Mouse (Mus musculus): Measurements from ENCODE around the gene Camkv. TPM values are rescaled to one million over a fixed set of nuclear protein-coding genes. Genes with fewer than 3 reads are reported as not detected.
A peak's percentile ranks its signal among the peaks of the same experiment; 100 is the strongest.

Camkv gene
- polyA plus RNA-seq, 1 experiment from 2014 or later, result 12.8 TPM

DNA sequence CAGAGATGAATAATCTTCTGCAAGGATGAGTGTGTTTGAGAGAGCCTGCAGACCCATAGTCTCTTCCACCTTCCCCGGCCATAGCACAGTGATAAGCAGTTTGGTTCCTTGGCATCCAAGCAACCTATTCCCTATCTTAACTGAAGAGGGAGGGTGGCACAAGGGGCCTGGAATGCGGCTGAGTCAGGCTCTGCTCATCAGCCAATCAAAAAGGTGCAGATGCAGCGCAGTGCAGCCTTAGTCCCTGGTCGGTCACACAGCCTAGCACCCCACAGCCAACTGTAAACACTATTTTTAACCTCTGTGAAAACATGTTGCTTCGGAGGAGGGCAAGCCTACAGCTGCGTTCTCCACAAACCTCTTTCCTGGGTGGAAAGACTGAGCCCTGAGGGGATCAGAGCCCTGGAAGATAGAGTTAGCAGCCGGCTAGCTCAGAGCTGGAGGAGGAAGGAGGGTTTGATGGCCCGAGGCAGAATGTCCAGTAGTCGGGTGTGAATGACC, 8.5 kb upstream of the Camkv start:
- no peak overlapping the region for H3K27ac ChIP-seq (replicated peaks)
- H3K4me1 ChIP-seq, result peaks cover 17% of the 10 kb centered on the region
- H3K9me3 ChIP-seq, result no peaks in the 10 kb centered on the region
- WGBS, result 66% methylated on average over 9 of the region's 9 CpGs
- no peak overlapping the region for H3K4me3 ChIP-seq
- peaks cover 2% of the 10 kb centered on the region; the same call in 1 of the 2 replicates for H3K27me3 ChIP-seq
- H3K36me3 ChIP-seq, result no peaks in the 10 kb centered on the region
- H3K9ac ChIP-seq (replicated peaks), result no peak overlapping the region
- H3K4me2 ChIP-seq (replicated peaks), result no peak overlapping the region
- ATAC-seq (ENCODE audit: low FRiP score, low read depth), result no peak

DNA sequence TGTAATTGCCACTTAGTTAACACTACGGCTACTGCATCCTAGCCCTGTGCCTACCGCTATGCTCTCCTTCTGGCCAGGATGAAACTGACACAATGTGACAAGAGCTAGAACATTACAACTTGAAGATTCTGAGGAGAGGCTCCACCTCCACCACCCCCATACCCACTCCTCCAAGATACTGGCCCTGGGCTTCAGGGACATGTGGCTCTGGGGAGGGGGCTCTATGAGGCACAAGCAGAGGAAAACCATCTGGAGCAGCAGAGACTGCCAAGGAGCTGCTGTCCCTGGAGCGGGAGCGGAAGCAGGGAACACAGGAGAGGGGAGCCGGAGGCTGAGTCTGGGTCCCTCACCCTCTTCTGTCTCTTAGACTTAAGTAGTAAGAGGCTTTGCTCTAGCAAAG, 7.7 kb upstream of the Camkv start:
- H3K27me3 ChIP-seq, result peaks cover 2% of the 10 kb centered on the region; the same call in 1 of the 2 replicates
- ATAC-seq (ENCODE audit: low FRiP score, low read depth), result no peak
- H3K9me3 ChIP-seq, result no peaks in the 10 kb centered on the region
- no peaks in the 10 kb centered on the region for H3K36me3 ChIP-seq
- H3K4me1 ChIP-seq, result peaks cover 21% of the 10 kb centered on the region
- no peak overlapping the region for H3K27ac ChIP-seq (replicated peaks)
- H3K9ac ChIP-seq (replicated peaks), result no peak overlapping the region
- 84% methylated on average over 5 of the region's 5 CpGs for WGBS
- H3K4me2 ChIP-seq (replicated peaks), result no peak overlapping the region
- no peak overlapping the region for H3K4me3 ChIP-seq

DNA sequence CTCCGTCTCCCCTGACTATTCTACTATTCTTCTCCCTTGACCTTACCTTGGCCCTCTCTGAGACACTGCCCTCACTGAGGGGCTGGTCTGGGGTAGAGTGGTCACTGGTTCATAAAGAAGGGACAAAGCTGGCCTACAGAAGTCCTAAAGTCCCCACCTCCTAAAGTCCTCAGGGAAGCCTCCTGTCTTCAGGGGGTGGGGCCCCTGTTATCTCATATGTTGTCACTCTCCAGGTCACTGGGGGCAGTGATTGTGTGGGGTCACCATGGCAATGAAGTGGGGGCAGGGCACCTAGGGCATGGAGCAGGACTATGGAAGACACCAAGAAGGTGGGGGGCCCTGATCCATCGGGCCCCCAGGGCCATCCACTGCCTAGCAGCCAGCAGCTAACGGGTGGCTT, 7.3 kb upstream of the Camkv start, which contains the start of gene Actl11:
Gene Actl11, plus strand, starts transcription at position 301 of the 400 bp plus-strand sequence.
- WGBS, result 76% methylated on average over 3 of the region's 3 CpGs
- Histone ChIP-seq H3K27me3 (peaks cover 2% of the 10 kb centered on the region; the same call in 1 of the 2 replicates), H3K27ac (replicated peaks) (no peak within 1 kb of the TSS), H3K9ac (replicated peaks) (no peak within 1 kb of the TSS), H3K4me1 (peaks cover 21% of the 10 kb centered on the region), H3K36me3 (no peaks in the 10 kb centered on the region), H3K4me2 (replicated peaks) (no peak within 1 kb of the TSS), H3K4me3 (no peak within 1 kb of the TSS), H3K9me3 (no peaks in the 10 kb centered on the region)
- ATAC-seq (ENCODE audit: low FRiP score, low read depth), result no peak

DNA sequence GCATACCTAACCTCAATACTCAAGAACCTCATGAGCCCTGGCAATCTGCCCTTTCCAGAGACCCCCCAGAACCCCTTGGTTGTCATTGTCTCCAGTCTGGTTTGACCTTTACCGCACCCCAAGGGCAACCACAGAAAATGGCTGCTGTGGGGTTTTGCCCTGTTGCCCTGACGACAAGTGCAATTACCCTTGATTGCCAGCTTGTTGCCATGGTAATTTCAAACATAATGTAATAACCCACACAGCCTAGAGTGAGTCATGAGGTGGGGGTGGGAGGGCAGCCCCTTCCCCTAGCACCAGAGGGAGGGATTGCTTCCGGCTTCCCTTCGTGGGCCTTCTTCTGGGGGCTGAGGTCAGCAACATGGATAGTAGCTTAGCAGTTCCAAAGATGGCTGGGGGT, 3.3 kb upstream of the Camkv start:
- Histone ChIP-seq H3K36me3 (no peaks in the 10 kb centered on the region), H3K9me3 (no peaks in the 10 kb centered on the region), H3K27ac (replicated peaks) (no peak overlapping the region), H3K9ac (replicated peaks) (no peak overlapping the region), H3K4me1 (peaks cover 23% of the 10 kb centered on the region), H3K4me3 (no peak overlapping the region), H3K4me2 (replicated peaks) (no peak overlapping the region), H3K27me3 (peaks cover 30% of the 10 kb centered on the region)
- ATAC-seq (ENCODE audit: low FRiP score, low read depth), result no peak
- WGBS, result 70% methylated on average over 4 of the region's 4 CpGs

DNA sequence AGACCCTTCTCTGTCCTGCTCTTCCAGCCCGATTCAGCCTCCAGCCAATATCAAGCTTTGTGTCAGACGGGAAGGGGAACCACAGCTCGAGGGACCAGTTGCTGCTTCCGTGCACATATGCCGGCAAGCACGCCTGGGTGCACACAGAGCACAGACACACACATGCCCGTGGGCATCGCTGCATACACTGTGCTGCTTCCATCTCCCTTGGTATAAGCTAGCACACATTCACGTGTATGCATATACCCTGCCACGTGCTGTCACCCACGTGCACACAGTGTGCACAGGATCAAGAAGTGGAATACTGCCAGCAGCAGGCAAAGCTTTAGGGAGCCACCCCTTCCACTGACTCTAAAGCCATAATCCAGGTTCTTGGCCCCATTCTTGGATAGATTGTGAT, 1.3 kb upstream of the Camkv start:
- H3K9me3 ChIP-seq, result no peaks in the 10 kb centered on the region
- no peak for ATAC-seq (ENCODE audit: low FRiP score, low read depth)
- H3K36me3 ChIP-seq, result no peaks in the 10 kb centered on the region
- H3K4me1 ChIP-seq, result peaks cover 26% of the 10 kb centered on the region
- H3K27ac ChIP-seq (replicated peaks), result no peak overlapping the region
- H3K4me3 ChIP-seq, result no peak overlapping the region
- H3K27me3 ChIP-seq, result peaks cover 33% of the 10 kb centered on the region
- WGBS, result 93% methylated on average over 11 of the region's 11 CpGs
- no peak overlapping the region for H3K9ac ChIP-seq (replicated peaks)
- no peak overlapping the region for H3K4me2 ChIP-seq (replicated peaks)

DNA sequence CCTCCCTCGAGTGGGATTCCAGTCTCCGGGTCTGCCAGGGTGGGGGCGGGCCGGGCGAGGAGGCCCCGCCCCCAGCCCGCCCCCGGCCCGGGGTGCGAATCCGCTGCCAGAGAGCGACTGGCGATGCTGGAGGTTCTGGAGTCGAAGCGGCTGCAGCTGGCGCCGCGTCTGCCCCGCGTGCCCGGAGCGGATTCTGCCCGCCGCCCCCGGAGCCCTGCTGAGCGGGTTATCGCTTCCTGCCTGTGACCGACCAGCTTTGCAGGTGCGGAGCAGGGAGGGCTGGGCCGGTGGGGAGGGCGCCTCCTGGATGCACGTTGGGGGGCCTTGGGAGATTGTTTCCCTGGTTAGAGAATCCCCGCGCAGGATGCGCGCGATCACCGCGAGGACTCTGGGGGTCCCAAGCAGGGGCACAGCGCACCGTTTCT, 328 bp downstream of the Camkv start:
- H3K27ac ChIP-seq (replicated peaks), result no peak overlapping the region
- peaks cover 33% of the 10 kb centered on the region for H3K27me3 ChIP-seq
- peak overlapping the region; percentile 50 for H3K4me3 ChIP-seq
- peak; percentile 54 for ATAC-seq (ENCODE audit: low FRiP score, low read depth)
- no peaks in the 10 kb centered on the region for H3K36me3 ChIP-seq
- WGBS, result 1% methylated on average over 30 of the region's 41 CpGs
- H3K4me1 ChIP-seq, result peaks cover 26% of the 10 kb centered on the region
- H3K9ac ChIP-seq (replicated peaks), result peak overlapping the region; percentile 63
- H3K9me3 ChIP-seq, result no peaks in the 10 kb centered on the region
- peak overlapping the region; percentile 72 for H3K4me2 ChIP-seq (replicated peaks)

DNA sequence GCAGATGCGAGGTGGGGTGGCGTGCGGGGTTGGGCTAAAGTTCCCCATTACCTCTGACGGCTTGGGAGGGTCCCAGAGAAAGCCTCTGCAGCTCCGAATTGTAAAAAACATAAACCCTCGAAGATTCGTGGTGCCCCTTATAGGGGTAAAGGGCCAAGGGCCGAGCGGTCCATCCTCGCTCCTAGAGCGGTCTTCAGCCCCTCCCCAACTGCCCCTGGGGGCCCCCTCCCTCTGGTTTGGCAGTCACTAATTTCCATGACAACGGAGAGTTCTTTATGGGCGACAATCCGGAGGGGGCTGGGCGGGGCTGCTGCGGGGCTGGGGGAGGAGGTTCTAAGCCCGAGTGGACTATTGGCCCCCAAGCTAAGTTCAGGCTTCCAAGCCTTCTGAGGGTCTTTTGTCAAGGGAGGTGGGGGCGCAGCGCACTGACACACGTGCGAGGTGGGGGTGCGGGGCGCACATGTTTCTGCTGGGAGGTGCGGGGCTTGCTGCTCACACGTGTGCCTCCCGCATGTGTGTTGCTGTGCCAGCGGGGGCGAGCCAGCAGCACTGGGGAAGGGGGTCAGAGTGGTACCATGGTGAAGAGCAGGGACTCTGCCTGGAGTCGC, 845 bp downstream of the Camkv start:
- H3K9me3 ChIP-seq, result no peaks in the 10 kb centered on the region
- WGBS, result under 1% methylated on average over 29 of the region's 29 CpGs
- peak overlapping the region; percentile 63 for H3K9ac ChIP-seq (replicated peaks)
- H3K4me3 ChIP-seq, result peak overlapping the region; percentile 50
- peaks cover 33% of the 10 kb centered on the region for H3K27me3 ChIP-seq
- no peaks in the 10 kb centered on the region for H3K36me3 ChIP-seq
- no peak overlapping the region for H3K27ac ChIP-seq (replicated peaks)
- peaks cover 26% of the 10 kb centered on the region for H3K4me1 ChIP-seq
- peak; percentile 83 for ATAC-seq (ENCODE audit: low FRiP score, low read depth)
- peak overlapping the region; percentile 72 for H3K4me2 ChIP-seq (replicated peaks)

DNA sequence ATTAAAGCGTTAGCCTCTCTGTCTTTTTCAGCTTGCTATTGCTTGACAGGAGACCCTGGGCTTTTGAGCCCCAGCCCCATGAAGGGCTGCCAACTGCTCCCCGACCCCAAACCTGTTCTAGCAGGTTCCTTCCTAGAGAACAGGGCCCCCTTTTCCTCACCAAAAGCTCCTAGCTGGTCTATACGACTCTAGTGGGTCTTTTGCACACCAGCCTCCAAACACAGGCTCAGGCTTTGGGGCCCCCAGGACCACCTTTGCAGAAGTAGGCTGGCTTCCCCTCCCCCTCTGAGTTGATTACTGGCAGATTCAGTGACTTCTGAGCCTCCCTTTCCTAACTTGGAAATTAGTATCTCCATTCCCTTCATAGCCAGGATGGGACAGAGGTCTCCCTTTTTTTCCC, 1.4 kb downstream of the Camkv start:
- no peaks in the 10 kb centered on the region for H3K36me3 ChIP-seq
- 5% methylated on average over 3 of the region's 3 CpGs for WGBS
- H3K27me3 ChIP-seq, result peaks cover 33% of the 10 kb centered on the region
- no peak overlapping the region for H3K27ac ChIP-seq (replicated peaks)
- peaks cover 26% of the 10 kb centered on the region for H3K4me1 ChIP-seq
- H3K9me3 ChIP-seq, result no peaks in the 10 kb centered on the region
- peak overlapping the region; percentile 50 for H3K4me3 ChIP-seq
- peak overlapping the region; percentile 72 for H3K4me2 ChIP-seq (replicated peaks)
- peak overlapping the region; percentile 63; the same call in 1 of the 2 replicates for H3K9ac ChIP-seq (replicated peaks)
- 0 out of 2 replicates have a peak, but pooled peaks have one; percentile 21 for ATAC-seq (ENCODE audit: low FRiP score, low read depth)

DNA sequence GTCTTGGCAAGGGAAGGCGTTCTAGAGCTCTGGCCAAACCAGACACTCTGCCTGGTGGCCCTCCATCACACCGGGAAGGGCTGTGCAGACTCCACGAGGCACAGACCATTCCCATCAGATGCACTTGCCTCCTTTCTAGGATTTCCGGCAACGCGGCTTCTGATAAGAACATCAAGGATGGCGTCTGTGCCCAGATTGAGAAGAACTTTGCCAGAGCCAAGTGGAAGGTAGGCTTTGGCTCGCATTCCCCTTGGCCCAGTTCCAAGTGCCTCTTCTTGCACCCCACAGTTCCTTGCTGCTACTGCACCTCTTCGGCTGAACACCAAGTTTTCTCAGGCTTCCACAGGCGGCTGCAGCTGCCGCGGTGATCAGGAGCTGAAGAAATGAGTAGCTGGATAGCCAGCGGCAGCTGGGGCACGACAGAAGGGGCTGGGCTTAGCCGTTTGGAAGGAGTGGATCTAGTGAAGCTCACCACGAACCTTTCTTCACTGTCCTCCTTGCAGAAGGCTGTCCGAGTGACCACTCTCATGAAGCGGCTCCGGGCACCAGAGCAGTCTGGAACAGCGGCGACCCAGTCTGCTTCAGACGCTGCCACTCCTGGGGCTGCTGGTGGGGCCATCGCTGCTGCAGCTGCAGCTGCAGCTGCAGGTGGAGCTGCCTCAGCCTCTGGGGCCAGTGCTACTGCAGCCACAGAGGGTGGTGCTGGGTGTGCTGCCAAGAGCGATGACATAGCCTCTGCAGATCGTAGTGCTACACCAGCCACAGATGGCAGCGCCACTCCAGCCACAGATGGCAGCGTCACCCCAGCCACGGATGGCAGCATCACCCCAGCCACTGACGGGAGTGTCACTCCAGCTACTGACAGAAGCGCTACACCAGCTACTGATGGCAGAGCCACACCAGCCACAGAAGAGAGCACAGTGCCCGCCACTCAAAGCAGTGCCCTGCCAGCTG, 12.0 kb downstream of the Camkv start:
- 91% methylated on average over 31 of the region's 31 CpGs for WGBS
- Histone ChIP-seq H3K4me2 (replicated peaks) (no peak overlapping the region), H3K27ac (replicated peaks) (no peak overlapping the region), H3K9me3 (no peaks in the 10 kb centered on the region), H3K36me3 (peaks cover 6% of the 10 kb centered on the region; the same call in 1 of the 2 replicates), H3K4me3 (no peak overlapping the region), H3K4me1 (peaks cover 15% of the 10 kb centered on the region), H3K27me3 (no peaks in the 10 kb centered on the region), H3K9ac (replicated peaks) (no peak overlapping the region)
- ATAC-seq (ENCODE audit: low FRiP score, low read depth), result no peak

DNA sequence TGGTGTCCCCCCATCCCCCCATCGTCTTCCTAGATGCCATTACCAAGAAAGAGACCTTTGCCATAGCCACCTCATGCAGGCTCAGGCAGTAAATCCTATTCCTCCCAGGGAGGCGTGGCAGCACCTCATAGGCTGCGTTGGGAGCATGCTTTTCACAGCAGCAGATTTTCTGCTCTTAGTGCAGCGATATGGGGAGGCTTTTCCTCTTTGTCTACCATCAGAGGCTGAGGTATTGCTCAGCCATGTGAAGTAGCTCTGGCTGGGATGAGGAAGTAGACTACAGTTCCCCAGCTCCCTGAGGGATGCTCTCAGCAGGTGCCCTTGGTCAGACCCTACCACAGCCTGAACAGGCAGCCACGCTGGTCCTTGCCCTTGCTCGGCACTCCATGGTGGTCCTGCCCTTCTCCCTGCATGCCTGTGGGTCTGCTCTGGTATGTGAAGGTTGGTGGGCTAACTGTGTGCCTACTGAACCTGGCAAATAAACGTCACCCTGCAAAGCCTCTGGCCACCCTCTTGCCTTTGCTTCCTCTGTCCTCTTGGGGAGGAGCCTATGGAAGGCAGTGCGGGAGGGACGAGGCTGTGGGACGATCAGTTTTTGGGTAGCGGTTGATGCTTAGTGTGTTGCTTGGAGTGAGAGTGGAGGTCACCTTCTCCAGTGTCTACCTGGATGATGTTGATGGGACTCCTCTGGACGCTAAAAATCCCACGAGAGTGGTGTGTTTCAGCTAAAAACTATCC, 13.9 kb downstream of the Camkv start:
- Histone ChIP-seq H3K4me3 (no peak overlapping the region), H3K27me3 (no peaks in the 10 kb centered on the region), H3K4me1 (peaks cover 15% of the 10 kb centered on the region), H3K36me3 (peaks cover 6% of the 10 kb centered on the region; the same call in 1 of the 2 replicates), H3K27ac (replicated peaks) (no peak overlapping the region), H3K9me3 (no peaks in the 10 kb centered on the region), H3K9ac (replicated peaks) (no peak overlapping the region), H3K4me2 (replicated peaks) (no peak overlapping the region)
- ATAC-seq (ENCODE audit: low FRiP score, low read depth), result no peak
- WGBS, result 81% methylated on average over 13 of the region's 13 CpGs

DNA sequence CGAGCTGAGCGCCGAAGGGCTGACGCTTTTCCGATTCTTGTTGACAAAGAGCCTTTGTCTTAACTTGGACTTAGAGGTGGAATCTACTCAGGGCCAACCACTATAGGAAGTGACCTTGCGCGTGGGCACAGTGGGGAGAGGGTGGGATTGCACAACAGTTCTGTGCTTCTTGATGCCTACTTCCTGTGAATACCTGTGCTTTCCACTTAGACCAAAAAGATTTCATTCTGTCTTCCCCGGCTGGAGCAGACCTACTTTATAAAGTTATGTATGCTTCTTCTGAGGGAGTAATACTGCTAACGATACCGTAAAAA, 14.4 kb downstream of the Camkv start, which contains the start of gene Traip:
Gene Traip, plus strand, starts transcription at position 215 of the 314 bp plus-strand sequence.
- H3K9me3 ChIP-seq, result no peaks in the 10 kb centered on the region
- WGBS, result 92% methylated on average over 10 of the region's 10 CpGs
- H3K4me2 ChIP-seq (replicated peaks), result peak within 1 kb of the TSS; percentile 88
- H3K9ac ChIP-seq (replicated peaks), result peak within 1 kb of the TSS; percentile 64
- H3K27me3 ChIP-seq, result no peaks in the 10 kb centered on the region
- peaks cover 6% of the 10 kb centered on the region; the same call in 1 of the 2 replicates for H3K36me3 ChIP-seq
- peaks cover 15% of the 10 kb centered on the region for H3K4me1 ChIP-seq
- no peak for ATAC-seq (ENCODE audit: low FRiP score, low read depth)
- peak within 1 kb of the TSS; percentile 86 for H3K27ac ChIP-seq (replicated peaks)
- peak within 1 kb of the TSS; percentile 70 for H3K4me3 ChIP-seq

Data from midbrain, embryonic 12.5 days (tissue).